Mouse (Mus musculus) CH12.LX (cell line): ENCODE measurements at regions not wholly inside any gene's neighbourhood (a gene's known extent, or its start where the extent isn't known, plus 50 kb on each side); places are given as distances from the start of the nearest gene placed in this dataset.

Source experiments
- DNase-seq: peaks from one replicate; pipeline ENCODE4 v3.0.0-alpha.2; 2013; ENCODE audit errors: extremely low read depth
- H3K27ac ChIP-seq: 2 replicates; pipeline ENCODE4 v1.5.1; 2012; ENCODE audit warnings: low read depth, mild to moderate bottlenecking, control low read depth, moderate library complexity; ENCODE audit not compliant: insufficient read depth
- H3K27me3 ChIP-seq: replicated peaks from 2 replicates; pipeline ENCODE3; 2012; ENCODE audit warnings: inconsistent platforms
- H3K36me3 ChIP-seq, 2 experiments: replicated peaks in 1 of 2; 2 replicates each; pipeline versions ENCODE3 to v1.6.1; 2012; ENCODE audit warnings: inconsistent platforms in 1 of 2, low read length in 1 of 2, mild to moderate bottlenecking in 1 of 2, mixed read lengths in 1 of 2, moderate library complexity in 1 of 2; ENCODE audit not compliant: control insufficient read depth in 1 of 2, insufficient read depth in 1 of 2
- H3K4me1 ChIP-seq, 2 experiments: 2 replicates each; pipeline ENCODE4 v1.6.1; 2012; ENCODE audit warnings: inconsistent platforms in 1 of 2, moderate library complexity in 1 of 2; ENCODE audit not compliant: insufficient read depth in 2 of 2, control insufficient read depth in 1 of 2
- H3K4me2 ChIP-seq: 2 replicates; pipeline ENCODE4 v1.6.1; 2012; ENCODE audit warnings: low read depth, mild to moderate bottlenecking, control low read depth; ENCODE audit not compliant: poor library complexity, insufficient read depth, severe bottlenecking
- H3K4me3 ChIP-seq, 3 experiments: fragments of 150-350 bp in 1 of 3; sonication (generic) in 1 of 3; replicated peaks in 1 of 3; 2 replicates each; pipeline versions ENCODE3 to v1.5.1; 2011 to 2012; ENCODE audit warnings: low read depth in 2 of 3, low read length in 2 of 3, mild to moderate bottlenecking in 2 of 3, moderate library complexity in 2 of 3, control low read depth in 1 of 3, improper control_type of control experiment in 1 of 3, inconsistent platforms in 1 of 3, mixed read lengths in 1 of 3; ENCODE audit not compliant: poor library complexity in 1 of 3
- H3K79me2 ChIP-seq: replicated peaks from 2 replicates; pipeline ENCODE4 v1.6.1; 2012; ENCODE audit warnings: mild to moderate bottlenecking, moderate library complexity; ENCODE audit not compliant: control insufficient read depth, poor library complexity, insufficient read depth, severe bottlenecking; ENCODE audit errors: extremely low read depth
- H3K9ac ChIP-seq: 2 replicates; pipeline ENCODE4 v1.6.1; 2012; ENCODE audit warnings: low read depth, mild to moderate bottlenecking, control low read depth, moderate library complexity; ENCODE audit not compliant: insufficient read depth
- H3K9me3 ChIP-seq: replicated peaks from 2 replicates; pipeline ENCODE3; 2012; ENCODE audit warnings: low read length, inconsistent platforms, mixed read lengths
- CHD2 ChIP-seq: IDR thresholded peaks from 2 replicates; pipeline ENCODE4 v1.6.1; 2011; ENCODE audit warnings: low read length, improper control_type of control experiment
- CTCF ChIP-seq, 2 experiments: IDR thresholded peaks in 1 of 2; conservative IDR thresholded peaks in 1 of 2; 2 replicates each; pipeline ENCODE4 v1.5.1; 2011 to 2012; ENCODE audit warnings: low read depth in 2 of 2, low read length in 2 of 2, improper control_type of control experiment in 1 of 2, inconsistent platforms in 1 of 2, mild to moderate bottlenecking in 1 of 2, moderate library complexity in 1 of 2
- ELF1 ChIP-seq: IDR thresholded peaks from 2 replicates; pipeline ENCODE4 v1.6.1; 2014; ENCODE audit warnings: low read depth, mild to moderate bottlenecking, inconsistent platforms, low read length, improper control_type of control experiment
- ETS1 ChIP-seq: conservative IDR thresholded peaks from 2 replicates; pipeline ENCODE4 v1.6.1; 2012; ENCODE audit warnings: low read depth, mild to moderate bottlenecking, inconsistent platforms, low read length, improper control_type of control experiment, moderate library complexity
- IRF4 ChIP-seq: IDR thresholded peaks from 2 replicates; pipeline ENCODE4 v1.6.1; 2014; ENCODE audit warnings: low read depth, mild to moderate bottlenecking, inconsistent platforms, low read length, improper control_type of control experiment
- KAT2A ChIP-seq: IDR thresholded peaks from 2 replicates; pipeline ENCODE4 v1.6.1; 2012; ENCODE audit warnings: low read length, improper control_type of control experiment, inconsistent platforms; ENCODE audit not compliant: insufficient replicate concordance
- MAFK ChIP-seq: IDR thresholded peaks from 2 replicates; pipeline ENCODE4 v1.6.1; 2011; ENCODE audit warnings: low read length, improper control_type of control experiment; ENCODE audit not compliant: insufficient replicate concordance
- MAX ChIP-seq: IDR thresholded peaks from 2 replicates; pipeline ENCODE4 v1.6.1; 2011; ENCODE audit warnings: low read length, improper control_type of control experiment
- MAZ ChIP-seq: IDR thresholded peaks from 2 replicates; pipeline ENCODE4 v1.6.1; 2012; ENCODE audit warnings: low read depth, mild to moderate bottlenecking, inconsistent platforms, low read length, improper control_type of control experiment, moderate library complexity
- MEF2A ChIP-seq: IDR thresholded peaks from 2 replicates; pipeline ENCODE4 v1.6.1; 2014; ENCODE audit warnings: low read depth, mild to moderate bottlenecking, inconsistent platforms, low read length, improper control_type of control experiment, borderline replicate concordance
- MXI1 ChIP-seq: IDR thresholded peaks from 2 replicates; pipeline ENCODE4 v1.6.1; 2011; ENCODE audit warnings: mild to moderate bottlenecking, low read depth, low read length, improper control_type of control experiment
- PAX5 ChIP-seq: IDR thresholded peaks from 2 replicates; pipeline ENCODE4 v1.6.1; 2012; ENCODE audit warnings: low read length, inconsistent platforms, mixed read lengths
- POLR2A ChIP-seq: IDR thresholded peaks from 2 replicates; pipeline ENCODE4 v1.6.1; 2011; ENCODE audit warnings: low read depth, mild to moderate bottlenecking, improper control_type of control experiment, low read length
- RAD21 ChIP-seq: IDR thresholded peaks from 2 replicates; pipeline ENCODE4 v1.6.1; 2011; ENCODE audit warnings: low read depth, mild to moderate bottlenecking, low read length, improper control_type of control experiment, moderate library complexity
- RCOR1 ChIP-seq: conservative IDR thresholded peaks from 2 replicates; pipeline ENCODE4 v1.6.1; 2012; ENCODE audit warnings: low read depth, mild to moderate bottlenecking, inconsistent platforms, low read length, improper control_type of control experiment
- SIN3A ChIP-seq: IDR thresholded peaks from 2 replicates; pipeline ENCODE4 v1.6.1; 2012; ENCODE audit warnings: low read length, improper control_type of control experiment, inconsistent platforms
- SMC3 ChIP-seq: IDR thresholded peaks from 2 replicates; pipeline ENCODE4 v1.6.1; 2011; ENCODE audit warnings: low read depth, low read length, improper control_type of control experiment
- UBTF ChIP-seq: IDR thresholded peaks from 2 replicates; pipeline ENCODE4 v1.6.1; 2012; ENCODE audit warnings: low read depth, mild to moderate bottlenecking, inconsistent platforms, low read length, improper control_type of control experiment, moderate library complexity
- USF2 ChIP-seq: conservative IDR thresholded peaks from 2 replicates; pipeline ENCODE4 v1.6.1; 2011; ENCODE audit warnings: low read depth, low read length, improper control_type of control experiment
- ZC3H11A ChIP-seq: IDR thresholded peaks from 2 replicates; pipeline ENCODE4 v1.6.1; 2012; ENCODE audit warnings: low read depth, mild to moderate bottlenecking, inconsistent platforms, low read length, improper control_type of control experiment
- ZKSCAN1 ChIP-seq: IDR thresholded peaks from 2 replicates; pipeline ENCODE4 v1.6.1; 2012; ENCODE audit warnings: low read depth, inconsistent platforms, low read length, improper control_type of control experiment, borderline replicate concordance
- dilution Hi-C: fragments of 300-500 bp; cut with MboI; formaldehyde crosslinking; loops from 2 replicates; pipeline ENCODE4 v1.14.3; 2020; ENCODE audit warnings: low sequenced_read_pairs; ENCODE audit not compliant: extremely low pct_unique_long_range_greater_than_20kb, extremely low pct_ligation_motif_present
- in situ Hi-C: fragments of 300-500 bp; cut with MboI; formaldehyde crosslinking; loops from 3 replicates; pipeline ENCODE4 v1.14.3; 2019; ENCODE audit warnings: low sequenced_read_pairs, low pct_ligation_motif_present, low pct_unique_long_range_greater_than_20kb, mixed read lengths

GRCm38 (mm10) chr1:52330496-52330895 is 97.5 kb upstream of the Gls start:
- H3K79me2 ChIP-seq = no peaks in the 10 kb centered on the region
- H3K9me3 ChIP-seq = no peaks in the 10 kb centered on the region
- no peaks in the 10 kb centered on the region for H3K27me3 ChIP-seq
- no peak overlapping the region for H3K4me3 ChIP-seq
- in situ Hi-C loops = no loop called here
- no peak overlapping the region for H3K9ac ChIP-seq
- H3K4me1 ChIP-seq = peaks cover 0 to 9% of the 10 kb centered on the region in 2 experiments; a peak in 2 of 4 replicates
- TF ChIP-seq IRF4 (no peak), ZC3H11A (no peak), MAX (no peak), MAFK (no peak), MXI1 (no peak)
- TF ChIP-seq, all 38 proteins: peak for 0
- DNase-seq = no peak
- H3K27ac ChIP-seq = no peak overlapping the region
- H3K4me2 ChIP-seq = no peak overlapping the region
- H3K36me3 ChIP-seq = no peaks in the 10 kb centered on the region
- dilution Hi-C loops = no loop called here

DNA sequence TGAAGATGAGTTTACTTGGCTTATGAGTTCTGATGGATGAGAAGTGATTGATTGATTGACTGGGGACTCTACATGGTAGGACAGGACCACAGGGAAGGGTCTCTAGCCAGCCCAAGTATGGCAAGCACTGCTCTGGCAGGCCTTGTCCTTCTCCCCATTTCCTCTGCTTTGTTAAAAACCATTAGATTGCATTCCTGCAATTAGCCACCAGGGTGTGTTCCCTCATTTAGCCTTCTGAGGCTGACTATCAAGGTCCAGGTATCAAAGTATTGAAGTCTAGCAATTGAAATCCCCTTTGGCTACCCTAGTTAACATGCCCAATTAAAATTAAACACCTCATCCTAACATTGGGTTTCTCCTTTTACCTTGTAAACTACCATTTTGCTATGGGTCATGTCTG is 95.5 kb upstream of the Gls start:
- H3K4me3 ChIP-seq = no peak overlapping the region
- no peaks in the 10 kb centered on the region for H3K79me2 ChIP-seq
- H3K9me3 ChIP-seq = no peaks in the 10 kb centered on the region
- H3K4me1 ChIP-seq = peaks cover 0 to 9% of the 10 kb centered on the region in 2 experiments; a peak in 2 of 4 replicates
- TF ChIP-seq MAX = no peak
- TF ChIP-seq USF2 = no peak
- TF ChIP-seq IRF4 = no peak
- TF ChIP-seq ETS1 = no peak
- peak; percentile 42 to 54; a peak in 2 of 4 replicates for TF ChIP-seq CTCF (conservative IDR thresholded peaks at IDR 0.05 in 1 of 2, IDR thresholded peaks at IDR 0.05 in 1 of 2; ENCODE audit: low read depth in 2 of 2, low read length in 2 of 2)
- TF ChIP-seq CHD2 = no peak
- no peak for TF ChIP-seq POLR2A
- peak; percentile 44 for TF ChIP-seq RAD21
- no peak for TF ChIP-seq RCOR1
- TF ChIP-seq PAX5 = no peak
- no peak for TF ChIP-seq UBTF
- TF ChIP-seq MAZ = no peak
- TF ChIP-seq ZKSCAN1 = no peak
- no peak for TF ChIP-seq SIN3A
- no peak for TF ChIP-seq KAT2A
- TF ChIP-seq SMC3 = peak; percentile 53
- TF ChIP-seq MEF2A = no peak
- no peak for TF ChIP-seq ELF1
- H3K9ac ChIP-seq = no peak overlapping the region
- dilution Hi-C loops = no loop called here
- no peaks in the 10 kb centered on the region for H3K27me3 ChIP-seq
- in situ Hi-C loops = no loop called here
- H3K4me2 ChIP-seq = no peak overlapping the region
- no peaks in the 10 kb centered on the region for H3K36me3 ChIP-seq
- H3K27ac ChIP-seq = no peak overlapping the region
- peak; percentile 14 for DNase-seq
